Mouse (Mus musculus) testis, adult 2 months (tissue): ENCODE results near the gene Tmem119.

ENCODE experiments used
- CTCF ChIP-seq: fragments of 200-500 bp; IDR thresholded peaks from 2 replicates; pipeline ENCODE4 v1.5.1; 2012; ENCODE audit warnings: low read depth, mild to moderate bottlenecking, inconsistent platforms, low read length, moderate library complexity; ENCODE audit not compliant: control insufficient read depth, insufficient read depth, insufficient replicate concordance
- POLR2A ChIP-seq: fragments of 200-500 bp; IDR thresholded peaks from 2 replicates; pipeline ENCODE4 v1.6.1; 2012; ENCODE audit warnings: low read depth, mild to moderate bottlenecking, inconsistent platforms, low read length, moderate library complexity; ENCODE audit not compliant: control insufficient read depth

GRCm38 (mm10) chr5:113824228-113824627, 23.9 kb upstream of the Tmem119 start:
- no peak for TF ChIP-seq CTCF
- no peak for TF ChIP-seq POLR2A
